ENCODE assay signal across 28 mouse cellular contexts in genomic region chr4:132369953-132370750, GRCm38 (mm10). TPM values are rescaled to one million over a fixed set of nuclear protein-coding genes. Genes with fewer than 3 reads are reported as not detected.
DNase-seq lines count a peak whose midpoint lies in the region; ATAC-seq lines count a peak whose summit lies in the region.
"Had no signal": no experiment of that assay in that cellular context is flagged by ENCODE, and none has a peak within 500 bp of the region (broad histone marks: within the 10 kb centered on the region; RNA-seq: fewer than 3 reads in every experiment).

No protein-coding gene starts in this region.

- no peaks in the 10 kb centered on the region for H3K9me3 ChIP-seq in heart, embryonic 10.5 days
- no peaks in the 10 kb centered on the region for H3K9me3 ChIP-seq in midbrain, embryonic 11.5 days (ENCODE audit: control insufficient read depth, low read length)
- no peaks in the 10 kb centered on the region for H3K9me3 ChIP-seq in midbrain, embryonic 13.5 days
- H3K9me3 ChIP-seq: embryonic facial prominence, embryonic 12.5 days; embryonic facial prominence, embryonic 15.5 days; forebrain, embryonic 12.5 days; forebrain, embryonic 15.5 days; heart, embryonic 13.5 days had no signal

- peak; percentile 93 for DNase-seq in heart, adult 11 months
- no peak for DNase-seq in heart, embryonic 10.5 days (ENCODE audit: low spot score)
- DNase-seq in midbrain, embryonic 11.5 days (ENCODE audit: low spot score, missing footprints): peak; percentile 53
- DNase-seq in brain, adult 2 months (ENCODE audit: low read depth, low spot score): peak; percentile 40
- DNase-seq in lung, postnatal 36 days: peak; percentile 57
- DNase-seq in layer of hippocampus, postnatal 14 days (ENCODE audit: low spot score in 2 of 2): no peak
- no peak for DNase-seq in frontal cortex, postnatal 25 days (ENCODE audit: low spot score in 2 of 2)
- DNase-seq: adrenal gland, adult 8-10 months; adrenal gland, postnatal 25 days; B cell, adult 2 months; cerebellum, adult 18-20 months; cerebellum, adult 9-10 months; cerebellum, postnatal 14 days; gastrocnemius, postnatal 10 days; heart, adult 18-20 months; heart, postnatal 14 days; heart, postnatal 4 days had no signal

- peaks cover 92% of the 10 kb centered on the region for H3K36me3 ChIP-seq in heart, embryonic 10.5 days
- peaks cover 16% of the 10 kb centered on the region for H3K36me3 ChIP-seq in midbrain, embryonic 11.5 days (ENCODE audit: control insufficient read depth, insufficient read depth, low read length)
- peaks cover 64% of the 10 kb centered on the region for H3K36me3 ChIP-seq in midbrain, embryonic 13.5 days

- no peak overlapping the region for H3K27ac ChIP-seq in heart, embryonic 10.5 days
- H3K27ac ChIP-seq in midbrain, embryonic 11.5 days (ENCODE audit: low read depth, low read length): no peak overlapping the region
- no peak overlapping the region for H3K27ac ChIP-seq in midbrain, embryonic 13.5 days
- H3K27ac ChIP-seq: embryonic facial prominence, embryonic 12.5 days; embryonic facial prominence, embryonic 15.5 days; forebrain, embryonic 12.5 days; forebrain, embryonic 15.5 days; heart, embryonic 13.5 days; hindbrain, embryonic 14.5 days; hindbrain, postnatal 0 days had no signal

- H3K4me2 ChIP-seq in midbrain, embryonic 11.5 days: no peak overlapping the region
- no peak overlapping the region for H3K4me2 ChIP-seq in midbrain, embryonic 13.5 days (replicated peaks)
- H3K4me2 ChIP-seq: embryonic facial prominence, embryonic 12.5 days; embryonic facial prominence, embryonic 15.5 days; forebrain, embryonic 12.5 days; forebrain, embryonic 15.5 days; heart, embryonic 13.5 days; hindbrain, embryonic 14.5 days had no signal

- no peaks in the 10 kb centered on the region for H3K27me3 ChIP-seq in heart, embryonic 10.5 days (ENCODE audit: insufficient read depth, poor library complexity, severe bottlenecking)
- no peaks in the 10 kb centered on the region for H3K27me3 ChIP-seq in midbrain, embryonic 11.5 days (ENCODE audit: control insufficient read depth, insufficient read depth, low read length)
- no peaks in the 10 kb centered on the region for H3K27me3 ChIP-seq in midbrain, embryonic 13.5 days
- H3K27me3 ChIP-seq: embryonic facial prominence, embryonic 12.5 days; embryonic facial prominence, embryonic 15.5 days; forebrain, embryonic 12.5 days; forebrain, embryonic 15.5 days; heart, embryonic 13.5 days had no signal

- WGBS in heart, embryonic 10.5 days: 85% methylated on average over 8 of the region's 8 CpGs
- 84% methylated on average over 8 of the region's 8 CpGs for WGBS in midbrain, embryonic 11.5 days
- WGBS in midbrain, embryonic 13.5 days: 84% methylated on average over 8 of the region's 8 CpGs

- no peak for ATAC-seq in midbrain, embryonic 11.5 days (ENCODE audit: low FRiP score)
- no peak for ATAC-seq in midbrain, embryonic 13.5 days
- ATAC-seq: forebrain, embryonic 15.5 days; hindbrain, postnatal 0 days; inflammation-experienced regulatory T-cells, adult 6 months; intestine, embryonic 16.5 days had no signal

- H3K4me1 ChIP-seq in heart, embryonic 10.5 days: no peaks in the 10 kb centered on the region
- no peaks in the 10 kb centered on the region for H3K4me1 ChIP-seq in midbrain, embryonic 11.5 days (ENCODE audit: control insufficient read depth, insufficient read depth, low read length)
- no peaks in the 10 kb centered on the region for H3K4me1 ChIP-seq in midbrain, embryonic 13.5 days (replicated peaks)
- H3K4me1 ChIP-seq: embryonic facial prominence, embryonic 12.5 days; embryonic facial prominence, embryonic 15.5 days; forebrain, embryonic 12.5 days; forebrain, embryonic 15.5 days; heart, embryonic 13.5 days had no signal

- no peak overlapping the region for H3K4me3 ChIP-seq in heart, embryonic 10.5 days
- no peak overlapping the region for H3K4me3 ChIP-seq in midbrain, embryonic 11.5 days (ENCODE audit: low read depth, low read length)
- H3K4me3 ChIP-seq in midbrain, embryonic 13.5 days (replicated peaks): no peak overlapping the region
- H3K4me3 ChIP-seq: embryonic facial prominence, embryonic 12.5 days; embryonic facial prominence, embryonic 15.5 days; erythroblast, embryonic 14.5 days; forebrain, embryonic 12.5 days; forebrain, embryonic 15.5 days; heart, embryonic 13.5 days had no signal

- no peak overlapping the region for H3K9ac ChIP-seq in midbrain, embryonic 11.5 days (ENCODE audit: low read length)
- no peak overlapping the region for H3K9ac ChIP-seq in midbrain, embryonic 13.5 days (replicated peaks)
- H3K9ac ChIP-seq: embryonic facial prominence, embryonic 12.5 days; embryonic facial prominence, embryonic 15.5 days; forebrain, embryonic 12.5 days; forebrain, embryonic 15.5 days; heart, embryonic 13.5 days; hindbrain, embryonic 14.5 days had no signal

RNA-seq across cellular contexts. Expression of gene Rcc1, which starts 16.7 kb away (rescaled TPM):
- polyA plus RNA-seq in heart, embryonic 10.5 days (2016; fragmentation: Nextera tagmentation; extraction: Ambion mirVana): 61.4 and 93.4 TPM in 2 replicates
- 62.1 and 70.3 TPM in 2 replicates for polyA plus RNA-seq in midbrain, embryonic 11.5 days (2014; fragmentation: Nextera tagmentation; extraction: Ambion mirVana)
- 54.1 and 54.6 TPM in 2 replicates for polyA plus RNA-seq in midbrain, embryonic 13.5 days (2015; fragmentation: Nextera tagmentation; extraction: Ambion mirVana)
- total RNA-seq in layer of hippocampus, postnatal 14 days (2021): 10 to 100 TPM; 12.5 to 13.0 TPM

RNA-seq across cellular contexts. Expression of gene Trnau1ap, which starts 40.8 kb away (rescaled TPM):
- 82.0 and 92.0 TPM in 2 replicates for polyA plus RNA-seq in heart, embryonic 10.5 days (2016; fragmentation: Nextera tagmentation; extraction: Ambion mirVana)
- polyA plus RNA-seq in midbrain, embryonic 11.5 days (2014; fragmentation: Nextera tagmentation; extraction: Ambion mirVana): 78.0 and 83.3 TPM in 2 replicates
- polyA plus RNA-seq in midbrain, embryonic 13.5 days (2015; fragmentation: Nextera tagmentation; extraction: Ambion mirVana): 78.6 and 83.6 TPM in 2 replicates
- total RNA-seq in layer of hippocampus, postnatal 14 days (2021): 10 to 100 TPM; 19.3 to 22.3 TPM

RNA-seq across cellular contexts. Expression of gene Phactr4, which starts 52.1 kb away (rescaled TPM):
- 19.2 and 22.3 TPM in 2 replicates for polyA plus RNA-seq in heart, embryonic 10.5 days (2016; fragmentation: Nextera tagmentation; extraction: Ambion mirVana)
- polyA plus RNA-seq in midbrain, embryonic 11.5 days (2014; fragmentation: Nextera tagmentation; extraction: Ambion mirVana): 22.2 and 22.4 TPM in 2 replicates
- polyA plus RNA-seq in midbrain, embryonic 13.5 days (2015; fragmentation: Nextera tagmentation; extraction: Ambion mirVana): 13.0 and 14.3 TPM in 2 replicates
- 10 to 100 TPM in 1 of 2 experiments, 1 to 10 TPM in 1; 9.3 to 10.5 TPM for total RNA-seq in layer of hippocampus, postnatal 14 days (2021)

Comparison
In these comparisons a context has a peak if more than half of its experiments do, and no peak if none do; other contexts are left out.
1. DNase-seq: peak in heart, adult 11 months (single experiment), midbrain, embryonic 11.5 days (single experiment), brain, adult 2 months (single experiment) and lung, postnatal 36 days (single experiment); none in heart, embryonic 10.5 days (single experiment), layer of hippocampus, postnatal 14 days (0 of 2) and frontal cortex, postnatal 25 days (0 of 2).